Mouse (Mus musculus): ENCODE data around the gene Chuk.
A peak's percentile ranks its signal among the peaks of the same experiment; 100 is the strongest.

Chuk gene

GRCm38 (mm10) chr19:44107661-44108521 lies 611 bp upstream of the Chuk start:
- DNase-seq (ENCODE audit: low read depth, low spot score): peak; percentile 5

DNA sequence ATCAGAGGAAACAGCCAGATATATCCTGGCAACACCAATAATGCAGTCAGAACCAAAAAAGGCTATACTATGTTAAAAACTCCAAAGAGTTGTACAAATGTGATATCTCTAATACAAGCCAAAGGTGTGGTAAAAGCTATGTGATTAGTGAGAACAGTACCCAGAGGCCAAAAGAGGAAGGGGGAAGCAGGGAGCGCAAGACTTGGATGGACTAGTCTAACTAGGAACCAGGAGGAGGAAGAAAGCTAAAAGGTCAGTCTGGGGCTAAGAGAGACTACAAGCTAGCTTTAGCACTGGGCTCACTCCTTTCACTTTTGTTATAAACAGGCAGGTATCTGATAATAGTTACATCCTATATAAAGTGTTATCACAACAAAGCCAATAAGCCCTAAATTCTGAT lies 2.9 kb downstream of the Chuk start:
- no peak for DNase-seq (ENCODE audit: low read depth, low spot score)

GRCm38 (mm10) chr19:44103001-44103400 lies 4.3 kb downstream of the Chuk start:
- DNase-seq (ENCODE audit: low read depth, low spot score): no peak

DNA sequence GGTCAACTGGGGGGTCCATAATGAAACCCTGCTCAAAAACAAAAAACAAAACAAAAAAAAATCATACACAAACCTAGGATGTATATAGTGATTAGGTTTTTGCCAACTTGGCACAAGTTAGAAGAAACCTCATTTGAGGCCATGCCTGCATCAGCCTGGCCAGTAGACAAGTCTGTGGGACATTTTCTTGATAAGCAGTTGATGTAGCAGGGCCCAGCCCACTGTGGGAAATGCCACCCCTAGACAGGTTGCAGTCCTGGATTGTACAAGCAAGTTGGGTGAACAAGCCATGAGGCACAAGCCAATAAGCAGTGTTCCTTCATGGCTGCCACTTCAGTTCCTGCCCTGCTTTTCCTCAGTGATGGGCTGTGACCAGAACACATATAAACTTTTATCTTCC lies 6.4 kb downstream of the Chuk start:
- DNase-seq (ENCODE audit: low read depth, low spot score): no peak

GRCm38 (mm10) chr19:44086278-44086677 lies 21.0 kb downstream of the Chuk start:
- DNase-seq (ENCODE audit: low read depth, low spot score): no peak

- no peak for DNase-seq (ENCODE audit: low read depth, low spot score)
These were observed 26.4 kb downstream of the Chuk start for GRCm38 (mm10) chr19:44080920-44081319.

DNA sequence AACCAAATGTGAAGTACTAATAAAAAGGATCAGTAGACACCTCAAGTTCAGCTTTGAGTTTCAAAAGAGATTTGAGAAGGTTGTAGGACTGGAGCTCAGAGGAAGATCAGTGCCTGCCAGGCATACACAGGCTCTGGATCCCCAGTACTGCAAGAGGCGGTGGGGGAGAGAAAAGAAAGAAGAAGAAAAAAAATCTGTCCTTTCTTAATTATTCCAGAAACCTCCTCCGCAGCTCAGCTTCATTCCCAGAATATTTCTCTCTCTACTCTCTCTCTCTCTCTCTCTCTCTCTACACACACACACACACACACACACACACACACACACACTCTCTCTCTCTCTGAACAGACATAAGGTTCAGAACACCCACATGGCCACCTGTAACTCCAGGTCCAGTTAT lies 27.3 kb downstream of the Chuk start:
- no peak for DNase-seq (ENCODE audit: low read depth, low spot score)

GRCm38 (mm10) chr19:44077024-44077423 lies 30.3 kb downstream of the Chuk start:
- DNase-seq (ENCODE audit: low read depth, low spot score): no peak

- DNase-seq (ENCODE audit: low read depth, low spot score): no peak
These were observed 30.8 kb downstream of the Chuk start for GRCm38 (mm10) chr19:44076457-44076856.

- no peak for DNase-seq (ENCODE audit: low read depth, low spot score)
These were observed 32.3 kb downstream of the Chuk start for GRCm38 (mm10) chr19:44074986-44075385.

DNA sequence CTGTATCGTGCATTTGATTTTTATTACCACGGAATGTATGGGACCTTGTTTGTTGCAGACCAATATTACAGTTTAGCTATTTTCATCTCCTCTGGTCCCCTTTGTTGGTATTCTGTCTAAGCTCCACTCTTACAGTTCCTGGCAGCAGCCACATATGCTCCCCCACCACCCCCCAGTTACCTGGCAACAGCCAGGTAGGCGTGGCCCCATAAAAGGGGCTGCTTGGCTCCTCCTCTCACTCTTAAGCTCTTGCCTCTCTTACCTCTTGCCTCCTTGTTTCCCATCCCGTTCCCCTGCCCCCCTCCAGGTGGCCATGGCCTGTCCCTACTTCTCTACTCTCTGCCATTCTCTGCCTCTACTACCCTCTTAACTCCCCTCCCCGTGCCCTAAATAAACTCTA lies 36.1 kb downstream of the Chuk start:
- no peak for DNase-seq (ENCODE audit: low read depth, low spot score)

DNA sequence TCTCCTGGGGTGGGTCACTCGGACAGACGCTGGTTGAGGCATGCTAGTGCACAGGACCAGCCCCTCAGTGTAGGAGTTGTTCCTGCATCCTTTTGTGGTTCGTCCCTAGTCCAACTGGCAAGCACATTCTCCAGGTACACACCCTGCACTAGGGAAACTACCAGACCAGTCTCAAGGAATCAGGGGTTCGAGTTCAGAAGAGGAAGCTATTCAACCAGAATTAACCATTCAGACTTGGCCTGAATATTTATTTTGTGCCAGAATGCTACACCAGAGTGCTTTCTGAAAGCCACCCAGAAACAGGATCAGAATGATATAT lies 37.4 kb downstream of the Chuk start:
- no peak for DNase-seq (ENCODE audit: low read depth, low spot score)

GRCm38 (mm10) chr19:44069121-44069913 lies 38.0 kb downstream of the Chuk start, which contains the start of gene Erlin1:
Gene Erlin1, minus strand, starts transcription at chr19:44069785.
- peak; percentile 89 for DNase-seq (ENCODE audit: low read depth, low spot score)

DNA sequence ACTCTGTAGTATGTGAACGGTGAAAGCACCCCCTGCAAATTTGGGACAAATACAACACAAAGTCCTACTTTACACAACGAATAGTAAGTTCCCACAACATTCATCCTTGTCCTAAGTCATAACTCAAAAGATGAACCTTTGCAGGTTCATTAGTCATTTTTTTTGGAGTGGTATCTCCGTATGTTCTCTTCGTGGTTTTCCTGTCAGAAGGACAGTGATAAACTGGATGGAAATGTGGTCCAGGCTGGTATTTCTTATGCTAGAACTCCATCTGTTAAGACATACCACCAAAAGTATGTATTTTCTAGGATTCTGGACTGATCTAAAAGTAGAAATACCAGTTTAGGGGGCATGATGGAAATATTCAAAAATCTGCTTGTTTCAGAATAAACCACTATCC lies 39.0 kb downstream of the Chuk start:
- DNase-seq (ENCODE audit: low read depth, low spot score): no peak

DNA sequence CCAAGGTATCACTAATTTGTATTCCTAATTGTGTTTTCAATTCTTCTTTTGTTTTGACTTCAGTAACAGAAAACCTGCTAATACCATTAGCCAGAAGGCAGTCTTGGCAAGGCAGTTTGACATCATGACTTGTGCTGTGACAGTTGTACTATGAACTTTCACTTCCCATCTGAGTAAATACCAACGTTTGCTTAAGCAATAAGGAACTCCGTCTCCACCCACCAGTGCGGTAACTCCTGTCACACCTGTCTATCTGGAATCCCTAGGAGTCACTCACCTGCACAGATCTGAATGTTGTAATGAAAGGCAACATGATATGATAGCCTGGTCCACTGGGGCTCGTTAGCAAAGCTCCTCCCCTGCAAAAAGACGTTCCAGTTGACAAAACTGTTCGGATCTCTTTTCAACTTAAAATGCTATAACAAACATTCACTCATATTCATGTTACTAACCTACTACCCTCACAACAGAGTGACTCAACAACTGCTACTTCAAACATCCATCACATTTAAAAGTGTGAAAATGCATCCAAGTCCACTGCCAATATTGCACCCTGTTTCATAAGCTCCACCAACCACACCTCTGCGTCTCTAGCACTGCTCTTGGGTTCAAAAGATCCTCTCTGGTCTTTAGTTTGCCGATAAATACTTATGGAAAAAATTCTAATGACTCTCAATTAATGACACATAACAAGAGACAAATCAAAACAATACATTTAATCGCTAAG lies 39.8 kb downstream of the Chuk start:
- peak; percentile 6 for DNase-seq (ENCODE audit: low read depth, low spot score)

- DNase-seq (ENCODE audit: low read depth, low spot score): no peak
These were observed 42.5 kb downstream of the Chuk start for GRCm38 (mm10) chr19:44064734-44065133.

DNA sequence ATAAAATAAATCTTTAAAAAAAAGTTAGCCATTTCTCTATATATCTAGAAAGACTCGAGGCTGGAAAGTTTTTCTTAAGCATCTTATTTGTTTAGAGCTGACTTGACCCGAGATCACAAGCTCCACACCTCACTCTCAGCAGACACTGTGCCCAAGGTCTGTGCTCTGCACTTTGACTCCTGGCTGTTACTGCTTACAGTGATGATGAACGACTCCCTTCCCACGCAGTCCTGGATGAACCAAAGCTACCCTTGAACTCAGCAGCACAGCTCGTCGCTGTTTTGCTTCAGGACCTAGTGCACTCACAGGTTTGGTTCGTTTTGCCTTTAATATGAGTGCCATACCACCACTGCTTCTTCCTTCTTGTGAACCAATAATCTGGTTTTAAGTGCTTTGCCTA lies 43.5 kb downstream of the Chuk start:
- DNase-seq (ENCODE audit: low read depth, low spot score): no peak

GRCm38 (mm10) chr19:44060226-44060625 lies 47.1 kb downstream of the Chuk start:
- no peak for DNase-seq (ENCODE audit: low read depth, low spot score)

- DNase-seq (ENCODE audit: low read depth, low spot score): no peak
These were observed 52.0 kb downstream of the Chuk start for GRCm38 (mm10) chr19:44055173-44055826.

DNA sequence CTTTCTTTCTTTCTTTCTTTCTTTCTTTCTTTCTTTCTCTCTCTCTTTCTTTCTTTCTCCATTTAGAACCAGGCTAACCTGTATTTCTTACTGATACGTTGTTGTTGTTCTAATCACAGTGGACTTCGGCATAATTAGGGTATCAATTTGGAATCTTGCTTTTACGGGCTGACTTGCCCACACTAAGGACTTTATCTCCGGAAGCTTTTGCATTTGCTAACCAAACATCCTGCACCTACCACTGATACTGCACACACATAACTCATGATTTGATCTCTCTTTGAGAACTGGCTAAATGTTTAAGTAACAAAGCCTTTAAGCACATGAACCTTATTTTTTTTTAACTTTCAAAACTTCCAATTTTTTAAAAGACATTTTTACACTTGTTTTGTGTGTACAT lies 56.9 kb downstream of the Chuk start:
- DNase-seq (ENCODE audit: low read depth, low spot score): no peak

- DNase-seq (ENCODE audit: low read depth, low spot score): no peak
These were observed 58.0 kb downstream of the Chuk start for GRCm38 (mm10) chr19:44049282-44049681.

- no peak for DNase-seq (ENCODE audit: low read depth, low spot score)
These were observed 61.4 kb downstream of the Chuk start for GRCm38 (mm10) chr19:44045847-44046246.
